In genomic region chr16:90851621-90852334, GRCm38 (mm10) we compare ENCODE assay signal across 25 mouse cellular contexts. TPM values are rescaled to one million over a fixed set of nuclear protein-coding genes. Genes with fewer than 3 reads are reported as not detected.
"Had no signal": no experiment of that assay in that cellular context is flagged by ENCODE, and none has a peak within 500 bp of the region (broad histone marks: within the 10 kb centered on the region; RNA-seq: fewer than 3 reads in every experiment).

No protein-coding gene starts in this region.

- ATAC-seq: liver, embryonic 12.5 days; midbrain, embryonic 13.5 days; midbrain, embryonic 16.5 days had no signal

- H3K27ac ChIP-seq: kidney, embryonic 15.5 days; limb, embryonic 13.5 days; liver, embryonic 12.5 days; liver, embryonic 15.5 days; lung, embryonic 15.5 days; midbrain, embryonic 10.5 days; midbrain, embryonic 13.5 days; neural tube, embryonic 13.5 days; stomach, embryonic 15.5 days had no signal

- H3K27me3 ChIP-seq: limb, embryonic 13.5 days; lung, embryonic 15.5 days; neural tube, embryonic 13.5 days; stomach, embryonic 15.5 days had no signal

- H3K4me2 ChIP-seq: kidney, embryonic 15.5 days; limb, embryonic 13.5 days; liver, embryonic 12.5 days; liver, embryonic 15.5 days; lung, embryonic 15.5 days; midbrain, embryonic 13.5 days; neural tube, embryonic 13.5 days; stomach, embryonic 15.5 days had no signal

- H3K9me3 ChIP-seq: kidney, embryonic 15.5 days; limb, embryonic 13.5 days; liver, embryonic 12.5 days; liver, embryonic 15.5 days; lung, embryonic 15.5 days; megakaryocyte, embryonic 14.5 days; midbrain, embryonic 10.5 days; midbrain, embryonic 13.5 days; neural tube, embryonic 13.5 days; stomach, embryonic 15.5 days had no signal

- H3K9ac ChIP-seq: kidney, embryonic 15.5 days; limb, embryonic 13.5 days; liver, embryonic 12.5 days; liver, embryonic 15.5 days; lung, embryonic 15.5 days; midbrain, embryonic 13.5 days; neural tube, embryonic 13.5 days; stomach, embryonic 15.5 days had no signal

- H3K36me3 ChIP-seq: kidney, embryonic 15.5 days; limb, embryonic 13.5 days; liver, embryonic 12.5 days; liver, embryonic 15.5 days; lung, embryonic 15.5 days; midbrain, embryonic 10.5 days; midbrain, embryonic 13.5 days; neural tube, embryonic 13.5 days; stomach, embryonic 15.5 days had no signal

- H3K4me1 ChIP-seq: megakaryocyte, embryonic 14.5 days; midbrain, embryonic 13.5 days; stomach, embryonic 15.5 days had no signal

- H3K4me3 ChIP-seq: kidney, embryonic 15.5 days; limb, embryonic 13.5 days; liver, embryonic 12.5 days; liver, embryonic 15.5 days; lung, embryonic 15.5 days; megakaryocyte, embryonic 14.5 days; midbrain, embryonic 10.5 days; midbrain, embryonic 13.5 days; myocyte; neural tube, embryonic 13.5 days; stomach, embryonic 15.5 days had no signal

- DNase-seq: kidney, adult 8-10 months; kidney, postnatal 10 days; kidney, postnatal 36 days; liver; lung, adult 18-20 months; lung, postnatal 10 days; lung, postnatal 36 days; retina, postnatal 1 day; right cerebral cortex, postnatal 25 days; spleen, adult 18-20 months; thymus, postnatal 25 days had no signal

RNA-seq across cellular contexts. Expression of gene Eva1c, which starts 25.3 kb away (rescaled TPM):
- total RNA-seq: monocyte, adult 5-6 weeks; neutrophil, adult 5-6 weeks had no signal
